Mouse (Mus musculus) large intestine, adult 2 months (tissue): ENCODE results near the gene Peg12. TPM values are rescaled to one million over a fixed set of nuclear protein-coding genes. Genes with fewer than 3 reads are reported as not detected.

Experiments used
- polyA plus RNA-seq: library from polyadenylated mRNA; depleted of rRNA; stranded (reverse); fragments of >200 nt; gene quantifications from 2 replicates; pipeline ENCODE4 v1.2.3, GENCODE M21; 2012; rRNA removed

Gene Peg12
- polyA plus RNA-seq, 1 experiment, result 0.22 TPM

Other genes with a start within 250 kb of the Peg12 start
- gene Ndn, start 117.9 kb downstream of the Peg12 start, polyA plus RNA-seq, result 3.3 TPM in 2 replicates
- gene Magel2, start 87.5 kb downstream of the Peg12 start, polyA plus RNA-seq, result not detected in 2 replicates
- gene Mkrn3, start 44.4 kb downstream of the Peg12 start, polyA plus RNA-seq, result 0.25 and 0.30 TPM in 2 replicates